Mouse (Mus musculus): ENCODE results near the gene P4hb. TPM values are rescaled to one million over a fixed set of nuclear protein-coding genes. Genes with fewer than 3 reads are reported as not detected.
"Not testable (repeated sequence)": the region's sequence is repeated elsewhere in the genome, so short reads cannot be mapped to it uniquely, and the experiment has no call there.

The P4hb gene
- total RNA-seq, 2 experiments from 2014 or later = 236 to 373 TPM

- ATAC-seq (replicated peaks; ENCODE audit: low FRiP score, low TSS enrichment, poor library complexity, severe bottlenecking) = no peak
Observed at GRCm38 (mm10) chr11:120575046-120575445, 2.0 kb upstream of the P4hb start.

DNA sequence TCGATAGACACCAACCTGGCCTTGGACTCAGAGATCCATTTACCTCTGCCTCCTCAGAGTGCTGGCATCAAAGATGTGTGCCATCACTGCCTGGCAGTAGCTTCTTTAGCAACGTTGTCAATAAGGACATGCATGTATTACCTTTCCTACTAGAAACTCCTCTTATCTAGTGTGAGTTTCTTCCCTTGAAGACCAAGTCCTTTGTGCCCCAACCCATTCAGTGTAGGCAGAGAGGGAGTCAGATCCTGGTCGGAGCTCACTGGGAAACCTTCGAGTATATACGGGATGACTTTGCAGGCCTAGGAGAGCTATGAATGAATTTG, 1.2 kb upstream of the P4hb start:
- ATAC-seq (replicated peaks; ENCODE audit: low FRiP score, low TSS enrichment, poor library complexity, severe bottlenecking) = no peak

DNA sequence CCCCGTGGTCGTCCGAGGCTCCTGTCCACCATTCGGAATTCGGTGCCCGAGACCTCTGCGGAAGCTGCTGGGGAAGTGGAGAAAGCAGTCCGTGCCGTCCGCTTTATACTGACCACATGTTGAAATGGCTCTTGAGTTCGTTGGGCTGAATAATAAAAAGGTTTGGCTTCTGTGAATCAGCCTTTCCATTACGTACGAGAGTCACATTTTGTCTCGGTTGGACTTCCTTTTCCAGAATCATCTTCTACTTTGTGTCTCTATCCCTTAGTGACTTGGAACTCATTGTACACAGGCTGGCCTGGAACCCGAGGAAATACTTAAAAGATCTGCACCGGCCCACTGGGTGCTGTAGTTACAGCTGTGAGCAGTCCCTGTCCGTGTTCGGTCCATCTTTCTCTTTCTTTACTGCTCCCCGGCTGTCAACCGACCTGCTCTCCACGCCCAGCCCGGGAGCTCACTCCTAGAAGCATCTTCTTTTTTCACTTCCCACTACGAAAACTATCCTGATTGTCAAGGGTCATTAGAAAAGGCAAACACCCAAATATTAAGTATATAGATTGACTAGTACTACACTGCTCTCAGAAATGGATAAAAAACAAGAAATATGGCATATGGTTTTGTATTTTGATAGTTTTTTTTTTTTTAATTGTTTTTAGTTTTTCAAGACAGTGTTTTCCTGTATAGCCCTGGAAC, 678 bp upstream of the P4hb start:
- ATAC-seq (replicated peaks; ENCODE audit: low FRiP score, low TSS enrichment, poor library complexity, severe bottlenecking) = no peak

DNA sequence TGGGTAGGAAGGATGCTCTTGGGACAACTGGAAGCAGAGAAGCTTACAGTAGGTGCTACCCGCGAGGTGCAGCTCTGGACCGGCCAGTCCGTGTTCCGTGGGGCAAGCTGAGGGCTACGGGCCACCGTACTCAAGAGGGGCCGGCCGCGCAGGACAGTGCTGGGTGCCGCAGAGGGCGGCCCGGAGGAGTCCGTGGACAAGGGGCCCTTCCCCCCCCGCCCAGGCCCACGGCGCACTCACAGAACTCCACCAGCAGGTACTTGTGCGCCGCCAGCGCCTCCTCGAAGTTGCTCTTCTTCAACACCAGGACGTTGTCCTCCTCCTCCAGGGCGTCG, 669 bp downstream of the P4hb start:
- ATAC-seq (replicated peaks; ENCODE audit: low FRiP score, low TSS enrichment, poor library complexity, severe bottlenecking) = no peak

DNA sequence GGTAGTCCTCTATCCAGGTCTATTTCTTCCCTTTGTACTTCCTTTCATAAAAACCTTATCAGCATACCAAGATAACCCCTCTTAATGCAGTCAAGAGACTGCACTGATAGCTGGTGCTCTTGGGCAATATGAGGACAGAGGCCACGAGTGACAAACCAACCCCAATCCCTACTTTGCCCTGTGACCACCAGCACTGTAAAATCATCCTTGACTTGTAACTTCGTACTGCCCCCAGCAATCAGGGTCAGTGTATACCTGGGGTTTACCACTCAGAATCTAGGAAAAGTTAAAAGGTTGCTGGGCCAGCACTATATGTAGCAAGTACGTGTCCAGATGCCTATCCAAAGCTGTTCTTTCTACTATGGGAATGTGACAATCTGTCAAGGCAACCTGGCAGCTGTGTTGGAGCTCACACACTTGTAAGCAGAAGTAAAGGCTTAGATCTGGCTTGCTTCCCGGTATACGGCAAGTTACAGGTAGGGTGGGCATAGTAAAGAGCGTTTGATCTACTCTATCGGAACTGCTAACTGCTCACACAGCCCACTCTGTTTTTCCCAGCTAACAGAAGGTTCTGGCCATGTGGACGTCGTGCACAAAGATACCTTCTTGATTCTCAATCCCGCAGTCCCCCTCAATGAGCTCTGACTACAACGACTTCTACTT, 1.2 kb downstream of the P4hb start:
- ATAC-seq (replicated peaks; ENCODE audit: low FRiP score, low TSS enrichment, poor library complexity, severe bottlenecking) = no peak

GRCm38 (mm10) chr11:120571122-120571521, 1.9 kb downstream of the P4hb start:
- ATAC-seq (replicated peaks; ENCODE audit: low FRiP score, low TSS enrichment, poor library complexity, severe bottlenecking) = no peak

DNA sequence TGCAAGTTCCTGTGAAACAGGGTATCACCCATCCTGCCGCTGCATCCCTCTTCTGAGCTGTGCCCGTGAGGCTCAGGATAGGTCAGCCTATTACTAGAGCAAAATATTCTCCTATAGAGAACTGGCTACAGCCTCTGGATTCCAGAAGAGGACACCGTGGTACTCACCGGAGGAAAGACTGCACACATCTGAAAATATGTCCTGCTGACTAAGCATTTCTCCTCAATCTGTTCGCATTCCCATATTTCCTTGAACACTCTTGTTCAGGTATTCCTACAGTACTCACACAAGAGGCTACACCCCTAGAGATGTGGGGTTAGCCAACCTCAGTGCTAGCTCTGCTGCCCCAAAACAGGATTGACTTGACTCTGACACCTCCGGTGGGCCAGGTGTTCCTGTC, 4.7 kb downstream of the P4hb start:
- ATAC-seq (replicated peaks; ENCODE audit: low FRiP score, low TSS enrichment, poor library complexity, severe bottlenecking) = no peak

DNA sequence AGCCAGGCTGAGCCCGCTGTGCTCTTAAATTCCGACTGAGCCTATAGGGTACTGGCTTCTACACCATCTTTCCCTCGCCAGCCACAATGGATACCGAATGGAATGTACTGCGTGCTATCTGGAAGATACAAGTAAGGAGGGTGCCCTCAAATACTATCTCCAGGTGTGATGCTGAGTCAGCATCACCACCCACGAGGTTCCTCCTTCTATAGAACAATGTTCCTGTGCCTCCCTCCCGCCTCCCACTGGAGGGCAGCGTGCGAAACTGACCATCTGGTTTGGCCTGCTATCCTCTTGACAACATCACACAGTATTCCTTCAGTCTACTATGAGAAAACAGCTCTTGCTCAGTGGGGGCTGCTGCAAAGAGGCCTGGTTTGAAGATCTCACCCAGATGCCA, 7.9 kb downstream of the P4hb start:
- ATAC-seq (replicated peaks; ENCODE audit: low FRiP score, low TSS enrichment, poor library complexity, severe bottlenecking) = no peak

- ATAC-seq (replicated peaks; ENCODE audit: low FRiP score, low TSS enrichment, poor library complexity, severe bottlenecking) = no peak
Observed at GRCm38 (mm10) chr11:120562949-120563348, 10.1 kb downstream of the P4hb start.

DNA sequence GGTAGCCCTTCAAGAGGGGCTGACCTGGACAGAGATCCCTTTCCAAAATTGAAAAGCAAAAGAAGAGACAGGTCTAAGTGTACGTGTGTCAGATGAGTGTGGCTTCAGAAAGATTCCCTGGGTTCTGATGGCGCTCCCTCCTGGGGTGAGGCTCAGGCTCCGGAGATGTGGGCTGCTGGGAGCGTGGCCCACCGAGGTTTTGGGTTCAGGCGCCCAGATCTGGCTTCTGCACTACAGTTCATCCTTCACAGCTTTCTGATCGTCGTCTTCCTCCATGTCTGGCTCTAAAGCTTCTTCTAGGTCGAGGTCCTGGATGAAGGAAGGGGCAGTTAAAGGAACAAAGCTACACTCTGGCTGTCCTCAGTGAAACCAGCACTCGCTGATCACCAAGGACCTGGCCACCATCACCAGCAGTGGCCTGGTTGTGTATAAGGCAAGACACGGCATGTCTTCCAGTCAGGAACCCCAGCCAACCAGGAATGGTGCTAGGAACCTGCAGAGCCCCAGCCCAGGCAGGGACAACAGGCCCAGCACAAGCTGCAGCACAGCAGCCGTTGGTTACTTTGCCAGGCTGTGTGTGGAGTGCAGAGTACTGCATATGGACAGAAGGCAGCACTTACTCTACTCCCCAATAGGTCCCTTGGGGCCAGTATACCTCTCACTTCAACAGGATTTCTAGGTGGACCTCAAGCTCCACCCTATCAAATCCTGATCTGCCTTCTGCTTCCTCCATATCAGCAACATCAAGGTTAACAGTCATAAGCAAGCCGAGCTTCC, 11.9 kb downstream of the P4hb start:
- ATAC-seq (replicated peaks; ENCODE audit: low FRiP score, low TSS enrichment, poor library complexity, severe bottlenecking) = no peak

DNA sequence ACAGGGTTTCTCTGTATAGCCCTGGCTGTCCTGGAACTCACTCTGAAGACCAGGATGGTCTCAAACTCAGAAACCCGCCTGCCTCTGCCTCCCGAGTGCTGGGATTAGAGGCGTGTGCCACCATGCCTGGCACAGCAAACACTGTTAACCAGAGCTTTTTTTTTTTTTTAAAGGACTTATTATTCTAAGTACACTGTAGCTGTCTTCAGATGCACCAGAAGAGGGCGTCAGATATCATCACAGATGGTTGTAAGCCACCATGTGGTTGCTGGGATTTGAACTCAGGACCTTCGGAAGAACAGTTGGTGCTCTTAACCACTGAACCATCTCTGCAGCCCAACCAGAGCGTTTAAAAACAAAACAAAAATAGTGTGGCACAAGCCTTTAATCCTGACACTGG, 14.2 kb downstream of the P4hb start:
- not testable (repeated sequence) for ATAC-seq (replicated peaks; ENCODE audit: low FRiP score, low TSS enrichment, poor library complexity, severe bottlenecking)

DNA sequence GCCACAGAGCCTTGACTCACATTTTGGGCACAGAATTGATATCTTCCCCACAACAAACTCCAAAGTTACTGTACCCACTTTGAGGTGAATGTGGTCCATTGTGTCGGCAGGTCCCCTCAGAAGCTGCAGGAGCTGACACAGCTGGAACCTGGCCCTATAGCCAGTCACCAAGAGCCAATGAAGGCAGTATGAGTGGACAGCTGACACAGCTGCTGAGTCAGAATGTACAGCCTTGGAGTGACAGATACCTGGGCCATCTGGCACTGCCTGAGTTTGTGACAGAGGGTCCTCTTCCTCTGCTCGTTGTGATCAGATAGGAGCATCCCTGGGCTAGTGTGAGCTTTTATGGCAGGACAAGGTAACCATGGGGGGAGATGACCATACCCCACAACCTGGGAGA, 17.8 kb downstream of the P4hb start:
- ATAC-seq (replicated peaks; ENCODE audit: low FRiP score, low TSS enrichment, poor library complexity, severe bottlenecking) = 0 out of 2 replicates have a peak, but pooled peaks have one; percentile 22

DNA sequence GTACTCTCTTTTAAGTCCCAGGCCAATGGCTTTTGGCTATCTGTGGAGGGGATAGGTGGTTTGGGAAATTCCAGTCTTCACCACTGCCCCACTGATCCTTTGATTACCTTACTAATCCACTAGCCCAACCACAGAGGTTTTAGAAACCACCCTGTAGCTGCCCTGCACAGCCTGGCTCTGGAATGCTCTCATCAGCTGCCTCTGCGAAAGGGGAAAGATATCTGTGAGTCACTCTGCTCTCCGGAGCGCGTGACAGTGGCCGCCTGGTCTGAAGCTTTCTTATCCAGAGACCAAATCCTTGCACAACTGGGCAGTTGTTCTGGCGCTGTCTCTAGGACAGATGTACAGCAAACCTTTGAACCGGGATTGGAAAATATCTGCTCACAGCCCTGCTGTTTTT, 18.2 kb downstream of the P4hb start:
- ATAC-seq (replicated peaks; ENCODE audit: low FRiP score, low TSS enrichment, poor library complexity, severe bottlenecking) = no peak

- no peak for ATAC-seq (replicated peaks; ENCODE audit: low FRiP score, low TSS enrichment, poor library complexity, severe bottlenecking)
Observed at GRCm38 (mm10) chr11:120552736-120553135, 20.3 kb downstream of the P4hb start.

DNA sequence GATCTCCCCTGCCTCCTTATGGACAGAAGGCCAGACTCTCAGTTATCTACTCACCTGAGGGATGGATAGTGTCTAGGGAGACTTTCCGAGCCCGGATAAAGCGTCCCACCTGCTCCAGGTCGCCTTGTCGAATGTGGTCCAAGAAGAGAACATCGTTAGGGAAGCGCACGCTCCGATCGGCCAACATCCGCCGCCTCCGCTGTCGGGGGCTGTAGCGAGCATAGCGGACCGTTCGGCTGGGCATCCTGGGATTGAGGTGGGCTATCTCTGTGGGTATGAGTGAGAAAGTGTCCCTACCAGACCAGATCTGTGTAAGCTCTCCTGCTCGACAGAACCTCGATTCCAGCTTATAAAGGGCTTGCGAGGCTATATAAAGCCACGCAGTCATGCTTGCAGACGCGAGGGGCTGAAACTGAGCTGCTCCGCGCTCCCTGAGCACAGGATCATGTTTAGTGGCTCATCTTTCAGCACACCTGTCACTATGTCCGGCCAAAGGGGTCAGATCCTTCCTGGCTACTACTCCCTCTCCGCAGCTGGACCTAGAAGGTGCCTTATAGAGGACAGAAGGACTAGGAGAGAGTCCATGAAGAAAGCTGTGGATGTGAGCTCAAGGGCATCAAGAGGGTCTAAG, 22.1 kb downstream of the P4hb start, which contains the start of gene Ppp1r27:
Gene Ppp1r27 (minus strand): TSS at position 323 of the 631 bp plus-strand sequence.
- no peak for ATAC-seq (replicated peaks; ENCODE audit: low FRiP score, low TSS enrichment, poor library complexity, severe bottlenecking)

DNA sequence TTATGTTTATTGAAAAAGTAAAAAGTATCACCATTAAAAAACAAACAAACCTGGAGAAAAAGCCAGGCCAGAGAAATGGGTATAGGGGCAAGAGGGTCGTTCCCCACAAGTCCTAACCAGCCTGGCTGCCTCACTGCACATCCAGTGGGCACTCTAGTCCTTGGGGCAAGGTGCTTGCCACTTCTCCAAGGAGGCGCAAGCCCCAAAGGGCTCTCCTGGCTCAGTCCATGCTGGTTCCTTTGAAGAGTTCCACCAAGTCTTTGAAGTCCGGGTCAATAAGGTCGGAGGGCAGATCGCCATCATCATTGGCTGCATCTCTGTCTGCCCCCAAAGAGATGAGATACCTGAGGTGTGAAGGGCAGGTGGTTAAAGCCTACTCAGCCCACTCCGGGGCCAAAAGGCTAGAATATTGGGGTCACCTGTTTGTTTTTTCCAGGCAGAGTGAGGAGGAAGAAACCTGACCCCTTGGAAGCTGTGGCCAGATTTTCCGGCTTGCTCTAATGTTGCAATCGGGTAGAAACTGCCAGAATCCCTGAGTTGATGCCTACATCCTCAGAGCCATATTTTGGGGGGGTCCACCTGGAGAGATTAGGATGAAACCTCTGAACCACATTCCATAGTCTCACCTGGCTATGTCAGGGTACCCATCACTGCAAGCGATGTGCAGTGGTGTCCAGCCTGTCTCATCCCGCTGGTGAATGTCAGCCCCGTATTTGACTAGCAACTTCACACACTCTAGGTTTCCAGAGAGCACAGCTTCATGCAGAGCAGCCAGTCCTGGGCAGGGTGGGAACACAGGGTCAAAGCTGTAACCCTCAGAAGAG, 22.9 kb downstream of the P4hb start:
- ATAC-seq (replicated peaks; ENCODE audit: low FRiP score, low TSS enrichment, poor library complexity, severe bottlenecking) = no peak

GRCm38 (mm10) chr11:120549168-120549945, 23.7 kb downstream of the P4hb start, which contains the start of gene Mcrip1:
TSS of gene Mcrip1 (minus strand) at chr11:120549727.
- peak; percentile 72 for ATAC-seq (replicated peaks; ENCODE audit: low FRiP score, low TSS enrichment, poor library complexity, severe bottlenecking)

DNA sequence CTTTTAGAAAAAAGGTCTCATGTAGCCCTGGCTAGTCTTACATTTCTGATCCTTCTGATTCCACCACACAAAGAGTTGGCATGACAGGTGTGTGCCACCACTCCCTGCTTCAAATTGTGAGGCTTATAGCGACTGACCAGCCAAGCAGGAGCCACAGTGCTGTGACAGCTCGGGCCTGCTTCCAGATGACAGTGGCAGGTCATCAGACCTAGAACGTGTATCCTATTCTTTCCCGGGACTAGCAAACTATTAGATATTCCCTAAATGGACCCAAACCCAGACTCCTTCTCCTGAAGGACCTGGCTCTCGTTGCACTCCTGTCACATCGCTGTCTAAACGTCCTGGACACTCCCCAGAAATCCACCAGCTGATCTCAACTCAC, 24.3 kb downstream of the P4hb start:
- no peak for ATAC-seq (replicated peaks; ENCODE audit: low FRiP score, low TSS enrichment, poor library complexity, severe bottlenecking)

DNA sequence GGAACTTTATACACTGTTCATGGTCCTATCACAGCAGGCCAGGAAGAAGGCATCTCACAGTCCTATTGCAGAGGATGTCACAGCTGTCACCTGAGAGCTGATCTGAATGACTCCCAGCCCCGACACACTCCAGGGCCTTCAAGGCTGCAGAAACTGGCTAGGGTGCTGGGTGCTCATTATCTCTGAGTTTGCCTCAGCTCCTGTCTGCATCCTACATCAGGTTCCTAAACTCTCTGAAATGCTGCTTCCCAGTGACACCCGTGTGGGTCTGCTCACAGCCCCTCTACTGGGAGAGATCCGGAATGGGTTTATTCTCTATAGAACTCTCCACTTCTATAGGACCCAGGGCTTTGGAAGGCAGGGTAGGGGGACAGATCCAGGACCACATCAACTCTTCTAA, 24.8 kb downstream of the P4hb start:
- no peak for ATAC-seq (replicated peaks; ENCODE audit: low FRiP score, low TSS enrichment, poor library complexity, severe bottlenecking)
